10 mouse cellular contexts compared by ENCODE assay signal in genomic region chr1:181769392-181769791, GRCm38 (mm10).
DNase-seq lines count a peak whose midpoint lies in the region; TF ChIP-seq lines count a peak whose summit lies in the region.
"Had no signal": no experiment of that assay in that cellular context is flagged by ENCODE, and none has a peak within 500 bp of the region (broad histone marks: within the 10 kb centered on the region; RNA-seq: fewer than 3 reads in every experiment).

No protein-coding gene starts in this region.

- peak; percentile 4 to 24 for DNase-seq in cerebellum, postnatal 14 days
- DNase-seq in cerebellum, postnatal 25 days = no peak
- DNase-seq in left cerebral cortex, postnatal 4 days = peak; percentile 10
- DNase-seq in left cerebral cortex, postnatal 10 days (ENCODE audit: extremely low spot score in 1 of 2, low spot score in 2 of 2) = no peak
- peak; percentile 17 for DNase-seq in A20 (ENCODE audit: low read depth, low spot score)
- no peak for DNase-seq in adrenal gland, adult 18-20 months (ENCODE audit: low spot score in 2 of 2)
- no peak for DNase-seq in heart, postnatal 4 days
- DNase-seq: adrenal gland, postnatal 25 days had no signal

- intact Hi-C loops in left cerebral cortex, postnatal 4 days (cut with DNase I) = no loop called here
- intact Hi-C loops in left cerebral cortex, postnatal 10 days (cut with DNase I) = no loop called here

- no peak for TF ChIP-seq POLR2A in cortical plate, adult 2 months (IDR thresholded peaks at IDR 0.05; ENCODE audit: extremely low read depth, insufficient read depth, low read length)

- no peak overlapping the region for H3K27ac ChIP-seq in cortical plate, adult 2 months (ENCODE audit: insufficient read depth, low read length)
- H3K27ac ChIP-seq: embryonic facial prominence, embryonic 12.5 days had no signal

- H3K4me1 ChIP-seq in cortical plate, adult 2 months (ENCODE audit: control insufficient read depth, insufficient read depth, low read length) = no peaks in the 10 kb centered on the region
- H3K4me1 ChIP-seq: embryonic facial prominence, embryonic 12.5 days had no signal

- H3K4me3 ChIP-seq in cortical plate, adult 2 months (ENCODE audit: insufficient read depth, low read length) = no peak overlapping the region
- H3K4me3 ChIP-seq: embryonic facial prominence, embryonic 12.5 days had no signal

- peak; percentile 37 for TF ChIP-seq CTCF in cortical plate, adult 2 months (IDR thresholded peaks at IDR 0.05; ENCODE audit: extremely low read depth, insufficient read depth, low read length)

Comparison
In these comparisons a context has a peak if more than half of its experiments do, and no peak if none do; other contexts are left out.
1. DNase-seq: peak in cerebellum, postnatal 14 days (2 of 2), left cerebral cortex, postnatal 4 days (single experiment) and A20 (single experiment); none in cerebellum, postnatal 25 days (0 of 2), left cerebral cortex, postnatal 10 days (0 of 2), adrenal gland, adult 18-20 months (0 of 2) and heart, postnatal 4 days (single experiment).